Mouse (Mus musculus) cerebral cortex, adult 2 months (tissue): ENCODE data around the gene Best2.

Experiments
- WGBS: fragments of 180-500 bp; shearing (Covaris S2); methylation state at CpG from one replicate; pipeline ENCODE4 v1.1.7; 2018; 5-methylcytosine and 5-hydroxymethylcytosine counted together

Gene Best2

DNA sequence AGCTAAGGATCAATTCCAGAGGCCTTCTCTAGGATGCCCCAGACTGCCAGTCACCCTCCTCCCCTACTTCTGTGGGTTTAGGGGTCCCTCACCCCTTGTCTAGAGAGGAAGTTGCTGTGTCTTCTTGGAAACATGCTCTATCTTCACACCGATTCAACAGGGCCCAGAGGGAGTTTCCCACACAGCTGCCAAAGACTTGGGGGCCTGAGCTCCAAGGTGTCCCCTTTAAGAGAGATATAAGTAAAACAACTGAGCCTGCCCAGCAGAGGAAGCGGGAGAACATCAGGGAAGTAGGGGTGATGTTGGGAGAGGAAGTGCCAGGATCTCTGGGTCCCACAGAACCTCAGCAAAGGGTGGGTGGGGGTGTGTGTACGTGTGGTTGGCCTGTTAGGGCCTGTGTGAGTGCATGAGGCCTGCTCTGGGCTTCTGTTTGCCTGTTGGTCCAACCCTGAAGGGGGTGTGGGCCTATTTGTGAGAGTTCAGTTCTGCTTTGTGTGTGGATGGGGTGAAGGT is 31.8 kb downstream of the Best2 start:
- WGBS = 56% methylated on average over 3 of the region's 3 CpGs

DNA sequence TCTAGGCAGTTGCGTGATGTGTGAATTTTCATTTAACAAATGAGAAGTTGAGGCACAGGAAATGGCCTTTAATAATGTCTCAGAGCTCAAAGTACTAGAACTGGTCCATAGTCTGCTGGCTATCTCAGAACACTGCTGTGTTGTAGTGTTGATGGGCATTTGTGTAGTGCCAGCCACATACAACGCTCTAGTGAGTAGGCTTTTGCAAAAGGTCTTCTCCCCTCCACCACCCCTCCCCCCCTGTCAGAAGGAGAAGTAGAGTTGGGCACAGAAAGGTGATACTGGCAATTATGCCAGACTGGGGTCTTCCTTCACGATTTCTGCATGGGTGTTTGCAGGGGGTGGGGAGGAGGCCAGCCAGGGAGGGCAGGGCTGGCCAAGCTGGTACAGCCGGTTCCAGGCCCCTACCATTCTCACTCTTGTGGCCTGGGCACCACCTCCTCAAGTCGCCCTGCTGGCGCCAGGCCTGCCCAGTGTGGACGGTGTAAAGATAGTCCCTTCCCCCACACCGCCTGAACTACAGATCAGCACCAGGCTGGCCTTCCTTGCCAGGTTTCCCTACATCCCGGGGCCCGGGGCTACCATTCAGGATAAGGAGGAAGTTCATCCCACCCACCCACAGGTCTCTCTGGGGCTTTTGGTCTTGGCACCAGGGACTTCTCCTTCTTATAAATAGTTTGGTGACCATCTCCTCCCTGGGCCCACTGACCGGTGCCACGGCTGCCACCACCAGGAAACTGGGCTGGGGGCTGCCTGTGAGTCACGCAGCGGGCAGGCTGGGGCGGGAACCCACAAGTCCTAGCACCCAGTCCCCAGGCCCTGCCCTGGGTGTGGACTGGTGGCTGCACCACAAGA is 32.5 kb downstream of the Best2 start:
- WGBS = 79% methylated on average over 15 of the region's 15 CpGs

GRCm38 (mm10) chr8:84980622-84981358 is 33.5 kb downstream of the Best2 start:
- 38% methylated on average over 11 of the region's 11 CpGs for WGBS

DNA sequence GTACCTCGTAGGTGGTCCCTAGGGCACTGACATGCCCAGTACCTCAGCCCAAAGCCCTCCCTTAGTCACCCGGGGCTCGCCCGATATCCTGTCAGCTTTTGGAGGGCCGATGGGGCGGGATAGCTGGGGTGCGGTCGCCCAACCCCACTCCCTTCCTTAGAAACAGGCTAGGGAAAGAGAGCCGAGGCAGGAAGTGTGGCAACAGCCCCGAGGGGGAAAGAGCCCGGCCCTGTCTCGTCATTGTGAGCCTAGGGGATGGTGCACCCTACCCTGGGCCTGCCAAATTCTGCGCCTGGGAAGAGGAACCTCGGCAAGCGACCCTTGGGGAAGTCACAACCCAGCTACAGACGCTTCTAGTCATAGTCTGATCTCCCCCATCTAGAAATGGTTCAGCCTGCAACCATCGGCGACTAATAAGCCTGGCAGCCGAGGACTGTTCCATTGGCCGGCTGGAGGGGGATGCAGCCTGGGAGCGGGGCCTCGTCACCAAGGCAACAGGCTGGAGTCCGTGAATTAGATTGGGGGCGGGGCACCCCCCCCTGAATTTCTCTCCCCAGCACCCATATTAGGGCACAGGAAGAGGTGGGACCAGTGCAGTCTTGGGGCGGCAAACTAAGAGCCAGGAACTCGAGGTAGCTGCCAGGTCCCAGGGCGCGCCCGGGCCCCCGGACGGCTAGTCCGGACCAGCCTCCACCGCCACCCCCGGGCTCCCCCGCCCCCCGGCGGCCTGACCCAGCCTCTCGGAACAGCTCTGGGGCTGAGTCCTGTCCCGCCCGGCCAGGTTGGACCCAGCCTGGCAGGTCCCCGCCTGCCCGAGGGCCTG is 34.5 kb downstream of the Best2 start:
- WGBS = 3% methylated on average over 37 of the region's 42 CpGs

GRCm38 (mm10) chr8:84978248-84978940 is 35.9 kb downstream of the Best2 start, which contains the start of gene Junb:
TSS of gene Junb (minus strand) at chr8:84978718.
- under 1% methylated on average over 63 of the region's 63 CpGs for WGBS

DNA sequence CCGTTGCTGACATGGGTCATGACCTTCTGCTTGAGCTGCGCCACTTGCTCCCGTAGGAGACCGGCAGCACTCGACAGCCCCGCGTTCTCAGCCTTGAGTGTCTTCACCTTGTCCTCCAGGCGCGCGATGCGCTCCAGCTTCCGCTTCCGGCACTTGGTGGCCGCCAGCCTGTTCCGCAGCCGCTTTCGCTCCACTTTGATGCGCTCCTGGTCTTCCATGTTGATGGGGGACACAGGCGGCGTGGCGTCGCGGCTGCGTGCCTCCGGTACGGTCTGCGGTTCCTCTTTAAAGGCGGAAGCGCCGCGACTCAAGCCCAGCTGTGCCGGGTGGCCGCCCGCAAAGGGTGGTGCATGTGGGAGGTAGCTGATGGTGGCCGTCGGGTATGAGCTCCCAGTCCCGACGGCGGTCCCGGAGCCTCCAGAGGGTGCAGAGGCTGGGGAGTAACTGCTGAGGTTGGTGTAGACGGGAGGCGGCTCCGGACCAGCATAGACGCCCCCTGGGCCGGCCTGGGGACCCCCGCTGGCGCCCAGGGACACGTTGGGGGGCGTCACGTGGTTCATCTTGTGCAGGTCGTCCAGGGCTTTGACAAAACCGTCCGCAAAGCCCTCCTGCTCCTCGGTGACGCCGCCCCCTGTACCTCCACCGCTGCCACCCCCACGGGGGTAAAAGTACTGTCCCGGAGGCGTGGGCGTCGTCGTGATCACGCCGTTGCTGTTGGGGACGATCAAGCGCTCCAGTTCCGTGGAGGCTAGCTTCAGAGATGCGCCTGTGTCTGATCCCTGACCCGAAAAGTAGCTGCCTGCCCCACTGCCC is 36.7 kb downstream of the Best2 start:
- WGBS = under 1% methylated on average over 70 of the region's 70 CpGs

DNA sequence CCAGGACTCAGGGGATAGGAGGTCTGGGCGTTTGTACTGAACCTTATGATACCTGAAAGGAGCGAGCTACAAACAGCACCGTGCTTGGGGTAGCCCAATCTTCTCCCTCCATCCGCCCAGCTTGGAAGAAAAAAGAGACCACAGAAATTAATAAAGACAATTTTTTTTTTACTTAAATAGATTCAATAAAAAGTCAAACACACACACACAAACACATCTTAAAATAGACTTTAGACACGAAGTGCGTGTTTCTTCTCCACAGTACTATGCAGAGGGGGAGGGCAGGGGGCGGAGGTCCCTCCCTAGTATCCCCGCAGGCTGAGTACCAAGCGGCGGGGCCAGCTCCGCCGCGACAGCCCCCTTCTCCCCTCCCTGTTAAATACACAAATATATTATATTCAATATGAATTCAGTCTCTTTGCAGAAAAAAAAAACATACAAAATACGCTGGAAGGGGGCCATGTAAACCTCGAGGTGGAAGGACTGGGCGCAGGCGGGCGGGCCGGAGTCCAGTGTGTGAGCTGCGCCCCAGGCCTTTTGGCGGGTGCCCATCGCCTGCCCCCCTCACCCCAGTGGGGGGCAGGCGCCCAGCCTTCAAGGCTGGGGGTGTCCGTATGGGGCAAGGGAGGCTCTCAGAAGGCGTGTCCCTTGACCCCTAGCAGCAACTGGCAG is 37.4 kb downstream of the Best2 start:
- WGBS = under 1% methylated on average over 25 of the region's 25 CpGs

DNA sequence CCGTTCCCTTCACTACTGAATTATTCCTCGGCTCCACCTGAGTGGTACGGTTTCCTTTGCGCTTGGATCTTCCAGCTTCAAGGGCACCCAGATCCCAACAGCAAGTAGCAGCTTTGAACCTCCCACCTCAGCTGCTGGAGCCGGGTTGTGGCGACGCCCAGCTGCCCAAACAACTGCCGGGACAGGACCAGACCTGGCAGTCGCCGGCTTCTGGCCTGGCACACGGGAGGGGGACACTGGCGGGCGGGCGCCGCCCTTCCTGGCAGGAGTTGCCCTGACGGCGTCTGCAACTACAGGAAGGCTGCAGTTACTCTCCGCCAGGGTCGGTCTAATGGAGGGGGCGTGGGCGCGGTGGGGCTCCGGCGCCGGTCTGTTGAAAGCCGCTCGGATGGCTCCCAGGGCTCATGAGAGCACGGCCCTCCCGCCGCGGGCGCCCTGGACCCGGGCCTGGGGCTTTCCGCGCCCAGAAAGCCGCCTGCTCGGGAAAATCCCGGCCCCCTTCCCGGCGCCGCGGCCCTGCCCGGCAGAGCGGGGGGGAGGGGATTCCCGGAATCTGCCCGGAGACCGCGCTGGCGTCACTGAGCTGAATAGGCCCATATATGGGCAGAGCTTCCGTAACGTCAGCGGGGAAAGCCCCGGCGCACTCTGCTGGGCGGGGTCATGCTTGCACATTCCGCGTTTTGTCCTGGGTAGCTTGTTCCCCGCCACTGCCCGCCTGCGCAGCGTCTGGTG is 38.1 kb downstream of the Best2 start:
- under 1% methylated on average over 61 of the region's 61 CpGs for WGBS

DNA sequence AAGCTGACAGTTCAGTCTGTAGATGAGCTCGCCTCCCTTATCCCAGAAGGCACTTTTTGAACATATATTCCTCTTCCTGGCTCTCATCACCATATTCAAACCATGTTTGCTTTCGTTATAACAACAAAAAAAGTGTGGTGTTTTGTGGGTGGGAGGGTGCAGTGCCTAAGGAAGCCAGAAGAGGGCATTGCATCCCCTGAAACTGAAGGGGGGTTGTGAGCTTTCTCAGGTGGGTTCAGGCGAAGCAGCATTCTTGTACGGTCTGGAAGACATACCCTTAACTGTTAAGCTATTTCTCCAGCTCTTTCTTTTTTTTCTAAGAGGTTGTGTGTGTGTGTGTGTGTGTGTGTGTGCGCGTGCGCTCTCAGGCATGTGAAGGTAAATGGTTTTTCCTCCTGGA is 38.9 kb downstream of the Best2 start:
- 17% methylated on average over 7 of the region's 7 CpGs for WGBS

DNA sequence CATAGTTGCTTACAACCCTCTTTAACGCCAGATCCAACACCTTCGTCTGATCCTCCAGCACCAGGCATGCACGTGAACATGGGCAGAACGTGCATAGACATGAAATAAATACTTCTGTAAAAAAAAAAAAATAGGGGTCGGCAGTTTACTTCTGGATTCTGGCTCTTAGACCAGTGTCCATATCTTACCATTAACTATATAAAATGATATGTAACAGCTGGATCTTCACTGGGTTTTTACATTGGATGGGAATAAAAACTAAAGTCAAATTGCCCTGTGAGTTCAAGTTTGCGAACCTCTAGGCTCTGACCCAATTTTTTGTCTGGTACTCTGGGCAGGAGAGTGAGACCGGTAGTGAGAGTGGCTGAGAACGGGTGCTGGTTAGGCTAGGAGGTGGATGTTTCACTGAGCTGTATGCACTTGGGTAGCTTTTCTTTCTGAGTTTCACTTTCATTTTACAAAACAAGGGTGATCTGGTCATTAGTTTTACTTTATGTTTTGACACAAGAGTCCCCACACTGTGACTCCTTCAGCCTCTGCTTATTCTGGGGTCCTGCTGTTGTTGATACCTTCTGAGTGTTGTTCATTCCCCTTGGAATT is 39.7 kb downstream of the Best2 start:
- 73% methylated on average over 8 of the region's 8 CpGs for WGBS

DNA sequence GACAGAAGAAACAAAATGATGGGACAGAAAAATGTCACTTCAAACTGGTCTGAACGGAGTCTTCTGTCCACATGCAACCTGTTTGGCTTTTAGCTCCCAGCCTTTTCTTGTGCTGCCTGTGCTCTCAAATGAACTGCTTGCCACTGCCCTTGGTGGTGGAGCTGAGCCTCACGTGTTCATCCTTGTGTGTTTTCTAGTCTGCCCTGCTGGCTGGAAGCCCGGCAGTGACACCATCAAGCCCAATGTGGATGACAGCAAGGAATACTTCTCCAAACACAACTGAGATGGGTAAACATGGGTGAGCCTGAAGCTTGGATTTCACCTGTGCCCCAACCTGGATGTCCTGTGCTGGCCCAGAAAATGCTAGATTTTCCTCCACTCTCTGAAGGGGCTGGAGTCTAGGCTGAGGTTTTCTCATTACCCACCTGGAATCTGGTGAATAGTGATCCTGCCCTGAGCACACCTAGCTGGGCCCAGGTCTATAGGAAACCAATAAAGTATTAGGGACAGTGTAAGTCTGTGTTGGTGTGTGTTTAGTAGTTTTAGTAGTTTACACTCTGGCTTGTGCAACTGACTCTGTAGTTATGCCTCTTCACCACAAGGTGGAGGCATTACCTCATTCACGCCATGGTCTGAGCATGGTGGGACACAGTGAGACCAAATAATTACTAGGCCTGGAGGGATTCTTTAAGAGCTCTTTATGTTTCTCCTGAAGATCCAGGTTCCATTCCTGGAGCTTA is 40.4 kb downstream of the Best2 start:
- WGBS = 37% methylated on average over 4 of the region's 4 CpGs

DNA sequence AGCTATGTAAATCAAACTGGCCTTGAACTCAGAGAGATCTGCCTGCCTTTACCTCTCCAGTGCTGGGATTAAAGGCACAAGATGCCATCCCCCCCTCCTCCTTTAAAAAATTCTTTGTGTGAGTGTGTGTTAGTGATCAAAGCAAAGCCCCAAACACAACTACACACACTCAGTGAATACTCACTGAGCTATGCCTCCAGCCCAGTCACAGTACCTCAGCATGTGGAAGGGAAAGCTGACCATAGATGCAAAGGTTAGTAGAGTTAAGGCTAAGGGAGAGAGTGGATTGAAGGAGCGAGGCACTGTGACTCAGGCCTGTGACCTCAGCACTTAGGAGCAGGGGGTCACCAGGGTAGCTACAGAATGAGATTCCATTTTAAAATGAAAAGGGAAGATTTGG is 41.3 kb downstream of the Best2 start:
- WGBS = 85% methylated on average over 1 of the region's 1 CpGs

- WGBS = 47% methylated on average over 5 of the region's 5 CpGs
Observed at GRCm38 (mm10) chr8:84970913-84971312, 43.4 kb downstream of the Best2 start.

DNA sequence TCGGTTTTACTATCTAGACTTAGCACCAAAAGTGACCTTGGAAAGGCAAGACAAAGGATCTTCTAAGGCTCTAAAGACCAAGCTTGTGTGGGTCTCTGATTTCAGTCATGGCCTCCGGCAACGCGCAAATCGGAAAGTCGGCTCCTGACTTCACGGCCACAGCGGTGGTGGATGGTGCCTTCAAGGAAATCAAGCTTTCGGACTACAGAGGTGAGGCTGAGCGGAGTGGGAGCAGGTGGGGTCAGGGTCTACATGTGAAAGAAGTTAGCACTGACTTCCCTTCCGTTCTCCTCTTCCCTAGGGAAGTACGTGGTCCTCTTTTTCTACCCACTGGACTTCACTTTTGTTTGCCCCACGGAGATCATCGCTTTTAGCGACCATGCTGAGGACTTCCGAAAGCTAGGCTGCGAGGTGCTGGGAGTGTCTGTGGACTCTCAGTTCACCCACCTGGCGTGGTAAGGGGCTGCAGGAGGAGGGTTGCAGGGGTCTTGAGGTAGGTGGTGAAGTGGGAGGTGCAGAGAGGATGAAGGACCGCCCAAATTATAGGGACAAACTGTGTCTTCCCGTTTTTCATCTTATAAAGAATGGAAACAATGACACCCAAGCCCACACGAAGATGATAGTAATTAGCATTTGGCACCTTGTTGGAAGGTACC is 44.1 kb downstream of the Best2 start:
- WGBS = 6% methylated on average over 21 of the region's 21 CpGs

- WGBS = under 1% methylated on average over 56 of the region's 56 CpGs
Observed at GRCm38 (mm10) chr8:84969241-84970134, 44.8 kb downstream of the Best2 start, which contains the start of the genes Gm49661, Prdx2 and Rnaseh2a. TSS of gene Gm49661 (minus strand) at chr8:84969433. TSS of gene Prdx2 (plus strand) at chr8:84969587. TSS of gene Rnaseh2a (minus strand) at chr8:84969767.

GRCm38 (mm10) chr8:84968650-84969049 is 45.7 kb downstream of the Best2 start:
- 14% methylated on average over 2 of the region's 2 CpGs for WGBS
